Mouse (Mus musculus) erythroblast, embryonic 14.5 days (primary cell): Measurements from ENCODE around the gene Rasa2.

ENCODE experiments used
- GATA1 ChIP-seq: IDR thresholded peaks from 2 replicates; pipeline ENCODE4 v1.6.1; 2012; ENCODE audit warnings: low read length, inconsistent platforms, mixed read lengths
- TAL1 ChIP-seq: IDR thresholded peaks from 3 replicates; pipeline ENCODE4 v1.6.1; 2012; ENCODE audit warnings: low read length, inconsistent platforms, mixed read lengths

DNA sequence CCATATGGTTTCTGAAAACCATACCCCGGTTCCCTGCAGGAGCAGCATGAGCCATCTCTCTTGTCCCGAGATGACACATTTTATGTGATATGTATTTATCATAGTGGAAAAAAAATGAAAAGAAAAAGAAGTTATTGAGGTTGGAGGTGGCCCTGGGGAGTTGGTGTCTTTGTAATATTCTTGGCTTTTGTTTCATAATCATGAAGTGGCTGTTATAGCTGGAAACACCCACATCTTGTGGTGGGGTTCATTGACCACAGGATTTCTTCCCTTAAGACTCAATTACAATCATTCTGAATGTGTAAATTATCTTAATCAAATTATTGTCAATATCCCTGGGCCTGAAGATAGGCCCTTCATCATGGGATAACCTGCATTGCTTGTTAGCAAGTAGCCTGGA lies 13.4 kb upstream of the Rasa2 start:
- TF ChIP-seq GATA1 (no peak), TAL1 (no peak)
